Mouse (Mus musculus) heart, postnatal 14 days (tissue): ENCODE data around the gene Oas1f. TPM values are rescaled to one million over a fixed set of nuclear protein-coding genes. Genes with fewer than 3 reads are reported as not detected.
"Not testable (repeated sequence)": the region's sequence is repeated elsewhere in the genome, so short reads cannot be mapped to it uniquely, and the experiment has no call there.

Source experiments
- DNase-seq, 2 experiments: peaks; one replicate each; pipeline ENCODE4 v3.0.0; 2021 to 2022
- intact Hi-C: fragments of 180-260 bp; cut with DNase I; formaldehyde crosslinking; loops from one replicate; pipeline ENCODE4 v1.15.1; 2025
- microRNA-seq, 2 experiments: library from miRNA; unstranded; fragments of <30 nt; microRNA quantifications; one replicate each; pipeline ENCODE4 v1.2.0; 2021 to 2022
- total RNA-seq, 2 experiments: library from RNA; stranded (reverse); gene quantifications; 2 replicates each; pipeline ENCODE4 v1.2.3; 2021

The Oas1f gene
- total RNA-seq, 2 experiments from 2014 or later, result not detected

GRCm38 (mm10) chr5:120906791-120907733 lies 59.9 kb downstream of the Oas1f start, which contains the start of gene Oas1a:
Gene Oas1a, minus strand, starts transcription at chr5:120907521.
- intact Hi-C loops, DNase-seq: not testable (repeated sequence)

Small RNA genes within 50 kb of the gene (microRNA-seq; reads per million reads assigned to microRNA genes)
- 0 reads per million in 2 experiments for gene Gm22907

Other genes starting within 250 kb of the Oas1f start
- 10 to 100 TPM; 15.1 to 18.3 TPM for gene Rita1, start 234.8 kb upstream of the Oas1f start, total RNA-seq
- 10 to 100 TPM; 20.4 to 22.5 TPM for gene Ddx54, start 234.6 kb upstream of the Oas1f start, total RNA-seq
- not detected for gene Cfap73, start 213.1 kb upstream of the Oas1f start, total RNA-seq
- under 1 TPM in 1 of 2 experiments, not detected in 1; 0.59 TPM for gene Rasal1, start 198.6 kb upstream of the Oas1f start, total RNA-seq
- gene Dtx1, start 135.4 kb upstream of the Oas1f start, total RNA-seq, result 1 to 10 TPM; 1.3 to 3.1 TPM
- under 1 TPM; 0.26 to 0.37 TPM for gene Oas2, start 97.5 kb upstream of the Oas1f start, total RNA-seq
- under 1 TPM in 1 of 2 experiments, not detected in 1; 0.20 TPM for gene Oas3, start 69.7 kb upstream of the Oas1f start, total RNA-seq
- gene Oas1e, start 51.8 kb upstream of the Oas1f start, total RNA-seq, result not detected
- under 1 TPM; 0.31 to 0.34 TPM for gene Oas1c, start 34.9 kb upstream of the Oas1f start, total RNA-seq
- gene Oas1h, start 14.1 kb downstream of the Oas1f start, total RNA-seq, result not detected
- not detected for gene Oas1g, start 40.2 kb downstream of the Oas1f start, total RNA-seq
- under 1 TPM; 0.19 to 0.34 TPM for gene Oas1a, start 60.2 kb downstream of the Oas1f start, total RNA-seq
- not detected for gene Oas1d, start 67.2 kb downstream of the Oas1f start, total RNA-seq
- gene Rph3a, start 162.7 kb downstream of the Oas1f start, total RNA-seq, result not detected